Mouse (Mus musculus) heart, embryonic 16.5 days (tissue): ENCODE measurements around the gene P2rx6. TPM values are rescaled to one million over a fixed set of nuclear protein-coding genes. Genes with fewer than 3 reads are reported as not detected.

ENCODE experiments used
- ATAC-seq: fragments of 200-750 bp; cut with Nextera tagmentation; replicated peaks from 2 replicates; pipeline ENCODE4 v1.8.0; 2017; ENCODE audit warnings: moderate number of reproducible peaks; ENCODE audit not compliant: insufficient read depth, low FRiP score; ENCODE audit errors: extremely low read depth
- H3K27ac ChIP-seq: fragments of 300-500 bp; sonication (generic); 2 replicates; pipeline ENCODE4 v1.5.1; 2014; ENCODE audit warnings: mild to moderate bottlenecking, low read length, control low read depth, moderate library complexity
- H3K27me3 ChIP-seq: fragments of 300-500 bp; sonication (generic); 2 replicates; pipeline ENCODE4 v1.6.1; 2014; ENCODE audit warnings: low read length, mixed read lengths; ENCODE audit not compliant: control insufficient read depth, insufficient read depth
- H3K36me3 ChIP-seq: fragments of 300-500 bp; sonication (generic); 2 replicates; pipeline ENCODE4 v1.6.1; 2014; ENCODE audit not compliant: control insufficient read depth, insufficient read depth
- H3K4me1 ChIP-seq: fragments of 300-500 bp; sonication (generic); 2 replicates; pipeline ENCODE4 v1.6.1; 2014; ENCODE audit warnings: low read length, mixed read lengths; ENCODE audit not compliant: control insufficient read depth, insufficient read depth
- H3K4me2 ChIP-seq: fragments of 300-500 bp; sonication (generic); 2 replicates; pipeline ENCODE4 v1.6.1; 2014; ENCODE audit warnings: low read depth, mild to moderate bottlenecking, control low read depth, low read length
- H3K4me3 ChIP-seq: fragments of 300-500 bp; sonication (generic); 2 replicates; pipeline ENCODE4 v1.5.1; 2014; ENCODE audit warnings: mild to moderate bottlenecking, control low read depth, low read length
- H3K9ac ChIP-seq: fragments of 300-500 bp; sonication (generic); 2 replicates; pipeline ENCODE4 v1.6.1; 2014; ENCODE audit warnings: low read length, control low read depth
- H3K9me3 ChIP-seq: fragments of 300-500 bp; sonication (generic); replicated peaks from 2 replicates; pipeline ENCODE4 v1.6.1; 2016; ENCODE audit warnings: low read length; ENCODE audit not compliant: control insufficient read depth
- WGBS: fragments of 180-500 bp; shearing (Covaris S2); extraction: QIAGEN DNeasy Blood & Tissue Kit; methylation state at CpG from one replicate; pipeline ENCODE4 v1.1.7; 2014; 5-methylcytosine and 5-hydroxymethylcytosine counted together
- polyA plus RNA-seq: library from polyadenylated mRNA; unstranded; fragments of >200 nt; fragmentation: Nextera tagmentation; extraction: Ambion mirVana; gene quantifications from 2 replicates; pipeline ENCODE4 v1.2.1, GENCODE M21; 2015

P2rx6 gene
- polyA plus RNA-seq, 1 experiment from 2014 or later, result 0.58 TPM

GRCm38 (mm10) chr16:17575870-17576824 lies 14.5 kb downstream of the P2rx6 start:
- Histone ChIP-seq H3K36me3 (no peaks in the 10 kb centered on the region), H3K27ac (no peak overlapping the region), H3K4me1 (peaks cover 5% of the 10 kb centered on the region), H3K9me3 (no peaks in the 10 kb centered on the region), H3K4me2 (peak overlapping the region; percentile 86), H3K9ac (peak overlapping the region; percentile 77), H3K4me3 (peak overlapping the region; percentile 67), H3K27me3 (peaks cover 3% of the 10 kb centered on the region)
- ATAC-seq, result peak; percentile 81
- WGBS, result 12% methylated on average over 45 of the region's 45 CpGs

- ATAC-seq, result no peak
- H3K4me3 ChIP-seq, result peak overlapping the region; percentile 67
- H3K9me3 ChIP-seq, result no peaks in the 10 kb centered on the region
- H3K36me3 ChIP-seq, result no peaks in the 10 kb centered on the region
- peak overlapping the region; percentile 86 for H3K4me2 ChIP-seq
- no peak overlapping the region for H3K27ac ChIP-seq
- H3K9ac ChIP-seq, result peak overlapping the region; percentile 77; the same call in 1 of the 2 replicates
- WGBS, result 16% methylated on average over 8 of the region's 8 CpGs
- peaks cover 5% of the 10 kb centered on the region for H3K4me1 ChIP-seq
- H3K27me3 ChIP-seq, result peaks cover 3% of the 10 kb centered on the region
These were observed 15.1 kb downstream of the P2rx6 start for GRCm38 (mm10) chr16:17576825-17577215.

GRCm38 (mm10) chr16:17583064-17583463 lies 21.4 kb downstream of the P2rx6 start, which contains the start of gene Slc7a4:
Gene Slc7a4, minus strand, starts transcription at chr16:17583214.
- no peaks in the 10 kb centered on the region for H3K4me1 ChIP-seq
- no peak within 1 kb of the TSS for H3K4me2 ChIP-seq
- H3K9me3 ChIP-seq, result no peaks in the 10 kb centered on the region
- no peaks in the 10 kb centered on the region for H3K27me3 ChIP-seq
- no peak within 1 kb of the TSS for H3K9ac ChIP-seq
- no peak within 1 kb of the TSS for H3K4me3 ChIP-seq
- H3K36me3 ChIP-seq, result no peaks in the 10 kb centered on the region
- H3K27ac ChIP-seq, result no peak within 1 kb of the TSS
- ATAC-seq, result no peak
- WGBS, result 21% methylated on average over 8 of the region's 8 CpGs

DNA sequence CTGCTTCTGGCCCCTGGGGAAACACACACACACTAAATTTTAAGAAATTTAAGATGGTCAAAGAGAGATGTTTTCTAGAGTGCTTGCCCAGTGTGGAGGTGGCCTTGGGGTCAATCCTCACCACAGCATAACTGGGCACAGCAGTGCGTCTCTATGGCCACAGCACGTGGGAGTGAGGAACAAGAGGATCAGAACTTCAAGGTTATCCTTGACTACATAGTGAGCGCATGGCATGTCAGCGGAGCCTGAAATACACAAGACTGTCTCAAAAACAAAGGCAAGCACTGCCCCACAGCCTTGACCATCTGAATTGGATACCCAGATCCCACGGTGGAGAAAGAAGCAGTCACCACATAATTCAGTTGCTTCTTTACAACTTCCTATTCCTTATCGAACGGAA lies 22.9 kb downstream of the P2rx6 start:
- ATAC-seq, result no peak
- 84% methylated on average over 7 of the region's 7 CpGs for WGBS
- H3K9me3 ChIP-seq, result 0 out of 2 replicates have a peak, but pooled peaks cover 3% of the 10 kb centered on the region
- no peak overlapping the region for H3K27ac ChIP-seq
- no peak overlapping the region for H3K9ac ChIP-seq
- no peak overlapping the region for H3K4me2 ChIP-seq
- no peak overlapping the region for H3K4me3 ChIP-seq
- no peaks in the 10 kb centered on the region for H3K27me3 ChIP-seq
- no peaks in the 10 kb centered on the region for H3K4me1 ChIP-seq
- no peaks in the 10 kb centered on the region for H3K36me3 ChIP-seq

- Histone ChIP-seq H3K9ac (no peak overlapping the region), H3K9me3 (peaks cover 6% of the 10 kb centered on the region), H3K4me3 (no peak overlapping the region), H3K36me3 (no peaks in the 10 kb centered on the region), H3K4me2 (no peak overlapping the region), H3K4me1 (no peaks in the 10 kb centered on the region), H3K27ac (no peak overlapping the region), H3K27me3 (no peaks in the 10 kb centered on the region)
- no peak for ATAC-seq
- WGBS, result 21% methylated on average over 2 of the region's 2 CpGs
These were observed 29.0 kb downstream of the P2rx6 start for GRCm38 (mm10) chr16:17590731-17591130.

DNA sequence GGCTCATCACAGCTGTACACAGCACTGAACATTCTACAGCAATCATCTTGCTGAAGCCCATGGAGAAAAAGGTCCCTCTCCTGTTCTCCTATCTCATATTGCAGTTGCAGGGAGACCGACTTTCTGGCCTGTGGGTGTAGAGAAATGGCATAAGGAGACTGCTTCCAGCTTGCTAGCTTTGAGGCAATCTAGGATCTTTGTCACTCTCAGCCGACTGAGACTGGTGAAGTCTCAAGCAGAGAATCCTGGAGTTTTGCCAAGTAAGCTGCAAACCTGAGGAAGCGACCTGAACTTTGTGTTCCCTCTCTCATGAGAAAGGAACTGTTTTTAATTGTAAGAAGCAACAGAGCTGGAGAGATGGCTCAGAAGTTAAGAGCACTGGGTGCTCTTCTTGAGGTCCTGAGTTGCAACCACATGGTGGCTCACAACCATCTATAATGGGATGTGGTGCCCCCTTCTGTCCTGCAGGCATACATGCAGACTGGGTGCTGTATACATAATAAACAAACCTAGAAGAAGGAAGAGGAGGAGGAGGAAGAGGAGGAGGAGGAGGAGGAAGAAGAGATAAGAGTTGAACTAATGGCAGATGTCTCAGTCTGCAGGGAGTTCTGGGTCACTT lies 39.4 kb downstream of the P2rx6 start:
- Histone ChIP-seq H3K9ac (no peak overlapping the region), H3K4me3 (no peak overlapping the region), H3K9me3 (no peaks in the 10 kb centered on the region), H3K4me1 (no peaks in the 10 kb centered on the region), H3K4me2 (no peak overlapping the region), H3K27me3 (no peaks in the 10 kb centered on the region), H3K27ac (no peak overlapping the region), H3K36me3 (no peaks in the 10 kb centered on the region)
- WGBS, result 33% methylated on average over 3 of the region's 3 CpGs
- no peak for ATAC-seq

DNA sequence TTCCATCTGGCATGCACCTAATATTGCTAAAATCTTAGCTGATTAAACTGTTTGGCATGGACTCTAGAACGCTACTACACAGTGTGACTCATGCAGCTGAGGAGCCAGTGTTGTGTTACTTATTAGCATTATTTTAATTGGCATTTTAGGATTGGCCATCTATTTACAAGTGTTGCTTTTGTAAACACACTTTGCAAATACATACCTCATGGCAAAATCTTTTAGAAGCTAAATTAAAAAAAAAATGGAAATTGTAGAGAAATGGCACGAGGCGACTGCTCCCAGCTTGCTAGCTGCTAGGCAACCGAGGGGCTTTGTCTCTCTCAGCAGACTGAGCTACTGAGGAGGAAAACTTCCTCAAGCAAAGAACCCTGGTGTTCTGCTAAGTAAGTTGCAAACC lies 43.3 kb downstream of the P2rx6 start:
- H3K9me3 ChIP-seq, result no peaks in the 10 kb centered on the region
- WGBS, result 67% methylated on average over 4 of the region's 4 CpGs
- H3K9ac ChIP-seq, result no peak overlapping the region
- no peak overlapping the region for H3K27ac ChIP-seq
- no peaks in the 10 kb centered on the region for H3K36me3 ChIP-seq
- ATAC-seq, result no peak
- H3K4me3 ChIP-seq, result no peak overlapping the region
- no peaks in the 10 kb centered on the region for H3K27me3 ChIP-seq
- H3K4me2 ChIP-seq, result no peak overlapping the region
- no peaks in the 10 kb centered on the region for H3K4me1 ChIP-seq

GRCm38 (mm10) chr16:17605684-17606083 lies 44.0 kb downstream of the P2rx6 start:
- Histone ChIP-seq H3K4me3 (no peak overlapping the region), H3K36me3 (no peaks in the 10 kb centered on the region), H3K9ac (no peak overlapping the region), H3K27me3 (no peaks in the 10 kb centered on the region), H3K9me3 (no peaks in the 10 kb centered on the region), H3K4me2 (no peak overlapping the region), H3K27ac (no peak overlapping the region), H3K4me1 (no peaks in the 10 kb centered on the region)
- no peak for ATAC-seq
- 66% methylated on average over 5 of the region's 5 CpGs for WGBS

GRCm38 (mm10) chr16:17611383-17611782 lies 49.7 kb downstream of the P2rx6 start:
- Histone ChIP-seq H3K9ac (no peak overlapping the region), H3K27me3 (no peaks in the 10 kb centered on the region), H3K36me3 (no peaks in the 10 kb centered on the region), H3K4me3 (no peak overlapping the region), H3K4me1 (no peaks in the 10 kb centered on the region), H3K4me2 (no peak overlapping the region), H3K27ac (no peak overlapping the region), H3K9me3 (no peaks in the 10 kb centered on the region)
- 70% methylated on average over 4 of the region's 4 CpGs for WGBS
- no peak for ATAC-seq
